Mouse (Mus musculus) megakaryocyte, embryonic 14.5 days (primary cell): ENCODE results near the gene Rasgef1c.

Experiments used
- FLI1 ChIP-seq: IDR thresholded peaks from 2 replicates; pipeline ENCODE4 v1.6.1; 2012; ENCODE audit warnings: low read length, inconsistent platforms, mixed read lengths
- GATA1 ChIP-seq: IDR thresholded peaks from 3 replicates; pipeline ENCODE4 v1.6.1; 2012; ENCODE audit warnings: mixed read lengths, low read length, inconsistent platforms, borderline replicate concordance

- no peak for TF ChIP-seq GATA1
- no peak for TF ChIP-seq FLI1
Measured at GRCm38 (mm10) chr11:49888469-49888868, 13.2 kb upstream of the Rasgef1c start.
